Mouse (Mus musculus): ENCODE measurements around the gene Tmem86a. TPM values are rescaled to one million over a fixed set of nuclear protein-coding genes. Genes with fewer than 3 reads are reported as not detected.

Gene Tmem86a
- polyA plus RNA-seq, 1 experiment from 2014 or later, result 36.5 TPM

- H3K9me3 ChIP-seq (ENCODE audit: low read length), result no peaks in the 10 kb centered on the region
- peak overlapping the region; percentile 80 for H3K4me3 ChIP-seq (ENCODE audit: low read depth, low read length)
- WGBS, result under 1% methylated on average over 26 of the region's 34 CpGs
- peak overlapping the region; percentile 95 for H3K27ac ChIP-seq (ENCODE audit: low read length)
- H3K36me3 ChIP-seq (ENCODE audit: insufficient read depth, low read length), result no peaks in the 10 kb centered on the region
- ATAC-seq, result peak; percentile 65
- H3K27me3 ChIP-seq (replicated peaks; ENCODE audit: insufficient read depth, low read length), result no peaks in the 10 kb centered on the region
- H3K4me2 ChIP-seq (replicated peaks; ENCODE audit: low read depth, low read length), result peak overlapping the region; percentile 91
- TF ChIP-seq CTCF (IDR thresholded peaks at IDR 0.05), result no peak
- no peak for TF ChIP-seq EP300 (IDR thresholded peaks at IDR 0.05)
- DNase-seq (ENCODE audit: low spot score), result peak; percentile 73
- peak overlapping the region; percentile 74 for H3K9ac ChIP-seq (replicated peaks; ENCODE audit: low read depth)
- peaks cover 16% of the 10 kb centered on the region for H3K4me1 ChIP-seq (ENCODE audit: insufficient read depth, low read depth, low read length)
These were observed 365 bp downstream of the Tmem86a start for GRCm38 (mm10) chr7:47050766-47051165.

- H3K4me2 ChIP-seq (replicated peaks; ENCODE audit: low read depth, low read length), result peak overlapping the region; percentile 91
- H3K4me1 ChIP-seq (ENCODE audit: insufficient read depth, low read depth, low read length), result peaks cover 16% of the 10 kb centered on the region
- H3K36me3 ChIP-seq (ENCODE audit: insufficient read depth, low read length), result no peaks in the 10 kb centered on the region
- peak overlapping the region; percentile 74; the same call in 1 of the 2 replicates for H3K9ac ChIP-seq (replicated peaks; ENCODE audit: low read depth)
- WGBS, result 8% methylated on average over 2 of the region's 2 CpGs
- H3K9me3 ChIP-seq (ENCODE audit: low read length), result no peaks in the 10 kb centered on the region
- H3K4me3 ChIP-seq (ENCODE audit: low read depth, low read length), result peak overlapping the region; percentile 80; the same call in 1 of the 2 replicates
- TF ChIP-seq CTCF (IDR thresholded peaks at IDR 0.05) (no peak), EP300 (IDR thresholded peaks at IDR 0.05) (0 out of 2 replicates have a peak, but pooled peaks have one; percentile 39)
- ATAC-seq (peak; percentile 25), DNase-seq (ENCODE audit: low spot score) (peak; percentile 85)
- H3K27me3 ChIP-seq (replicated peaks; ENCODE audit: insufficient read depth, low read length), result no peaks in the 10 kb centered on the region
- H3K27ac ChIP-seq (ENCODE audit: low read length), result peak overlapping the region; percentile 95
These were observed 1.2 kb downstream of the Tmem86a start for GRCm38 (mm10) chr7:47051404-47052151.

- H3K27ac ChIP-seq (ENCODE audit: low read length), result peak overlapping the region; percentile 71
- H3K4me1 ChIP-seq (ENCODE audit: insufficient read depth, low read depth, low read length), result peaks cover 16% of the 10 kb centered on the region
- H3K4me3 ChIP-seq (ENCODE audit: low read depth, low read length), result no peak overlapping the region
- H3K9ac ChIP-seq (replicated peaks; ENCODE audit: low read depth), result no peak overlapping the region; the same call in 1 of the 2 replicates
- 11% methylated on average over 3 of the region's 3 CpGs for WGBS
- H3K36me3 ChIP-seq (ENCODE audit: insufficient read depth, low read length), result no peaks in the 10 kb centered on the region
- H3K9me3 ChIP-seq (ENCODE audit: low read length), result no peaks in the 10 kb centered on the region
- ATAC-seq (peak; percentile 1; the same call in 1 of the 2 replicates), DNase-seq (ENCODE audit: low spot score) (peak; percentile 93)
- TF ChIP-seq CTCF (IDR thresholded peaks at IDR 0.05), result no peak
- no peak for TF ChIP-seq EP300 (IDR thresholded peaks at IDR 0.05)
- peak overlapping the region; percentile 91 for H3K4me2 ChIP-seq (replicated peaks; ENCODE audit: low read depth, low read length)
- H3K27me3 ChIP-seq (replicated peaks; ENCODE audit: insufficient read depth, low read length), result no peaks in the 10 kb centered on the region
These were observed 1.9 kb downstream of the Tmem86a start for GRCm38 (mm10) chr7:47052276-47052675.

GRCm38 (mm10) chr7:47053287-47053686 is 2.9 kb downstream of the Tmem86a start:
- Histone ChIP-seq H3K9ac (replicated peaks; ENCODE audit: low read depth) (no peak overlapping the region), H3K27ac (ENCODE audit: low read length) (no peak overlapping the region), H3K4me1 (ENCODE audit: insufficient read depth, low read depth, low read length) (peaks cover 16% of the 10 kb centered on the region), H3K27me3 (replicated peaks; ENCODE audit: insufficient read depth, low read length) (no peaks in the 10 kb centered on the region), H3K4me2 (replicated peaks; ENCODE audit: low read depth, low read length) (no peak overlapping the region), H3K9me3 (ENCODE audit: low read length) (no peaks in the 10 kb centered on the region), H3K4me3 (ENCODE audit: low read depth, low read length) (no peak overlapping the region), H3K36me3 (ENCODE audit: insufficient read depth, low read length) (no peaks in the 10 kb centered on the region)
- no peak for DNase-seq (ENCODE audit: low spot score)
- 72% methylated on average over 15 of the region's 15 CpGs for WGBS
- ATAC-seq, result no peak
- TF ChIP-seq CTCF (IDR thresholded peaks at IDR 0.05) (no peak), EP300 (IDR thresholded peaks at IDR 0.05) (no peak)

- Histone ChIP-seq H3K4me3 (ENCODE audit: low read depth, low read length) (no peak overlapping the region), H3K27ac (ENCODE audit: low read length) (no peak overlapping the region), H3K9ac (replicated peaks; ENCODE audit: low read depth) (no peak overlapping the region), H3K4me1 (ENCODE audit: insufficient read depth, low read depth, low read length) (peaks cover 16% of the 10 kb centered on the region), H3K4me2 (replicated peaks; ENCODE audit: low read depth, low read length) (no peak overlapping the region), H3K36me3 (ENCODE audit: insufficient read depth, low read length) (no peaks in the 10 kb centered on the region), H3K27me3 (replicated peaks; ENCODE audit: insufficient read depth, low read length) (no peaks in the 10 kb centered on the region), H3K9me3 (ENCODE audit: low read length) (no peaks in the 10 kb centered on the region)
- ATAC-seq (no peak), DNase-seq (ENCODE audit: low spot score) (no peak)
- WGBS, result 76% methylated on average over 2 of the region's 2 CpGs
- no peak for TF ChIP-seq CTCF (IDR thresholded peaks at IDR 0.05)
- no peak for TF ChIP-seq EP300 (IDR thresholded peaks at IDR 0.05)
These were observed 4.3 kb downstream of the Tmem86a start for GRCm38 (mm10) chr7:47054666-47055065.

GRCm38 (mm10) chr7:47055744-47056143 is 5.3 kb downstream of the Tmem86a start:
- Histone ChIP-seq H3K9me3 (ENCODE audit: low read length) (no peaks in the 10 kb centered on the region), H3K27ac (ENCODE audit: low read length) (no peak overlapping the region), H3K36me3 (ENCODE audit: insufficient read depth, low read length) (no peaks in the 10 kb centered on the region), H3K4me2 (replicated peaks; ENCODE audit: low read depth, low read length) (0 out of 2 replicates have a peak overlapping the region, but pooled peaks have one; percentile 1), H3K4me1 (ENCODE audit: insufficient read depth, low read depth, low read length) (peaks cover 16% of the 10 kb centered on the region), H3K27me3 (replicated peaks; ENCODE audit: insufficient read depth, low read length) (no peaks in the 10 kb centered on the region), H3K9ac (replicated peaks; ENCODE audit: low read depth) (no peak overlapping the region), H3K4me3 (ENCODE audit: low read depth, low read length) (no peak overlapping the region)
- 75% methylated on average over 9 of the region's 9 CpGs for WGBS
- ATAC-seq (peak; percentile 15; the same call in 1 of the 2 replicates), DNase-seq (ENCODE audit: low spot score) (no peak)
- no peak for TF ChIP-seq CTCF (IDR thresholded peaks at IDR 0.05)
- no peak for TF ChIP-seq EP300 (IDR thresholded peaks at IDR 0.05)
